Mouse (Mus musculus) bone marrow, adult 2 months (tissue): ENCODE results near the gene Fam20c.

Source experiments
- CTCF ChIP-seq: fragments of 200-500 bp; IDR thresholded peaks from 2 replicates; pipeline ENCODE4 v1.5.1; 2011; ENCODE audit warnings: low read length, control low read depth; ENCODE audit not compliant: control insufficient read depth, insufficient read depth
- POLR2A ChIP-seq: fragments of 200-500 bp; IDR thresholded peaks from 2 replicates; pipeline ENCODE4 v1.6.1; 2011; ENCODE audit warnings: low read depth, mild to moderate bottlenecking, control low read depth, low read length, borderline replicate concordance; ENCODE audit not compliant: control insufficient read depth

- no peak for TF ChIP-seq CTCF
- TF ChIP-seq POLR2A = no peak
Measured at GRCm38 (mm10) chr5:138857811-138858251, 103.5 kb downstream of the Fam20c start.
